Mouse (Mus musculus) liver, postnatal 0 days (tissue): Measurements from ENCODE around the gene Pmp22.

Experiments used
- CTCF ChIP-seq: sonication (generic); IDR thresholded peaks from 2 replicates; pipeline ENCODE4 v1.5.1; 2016; ENCODE audit warnings: antibody characterized with exemption, low read depth
- EP300 ChIP-seq: IDR thresholded peaks from 2 replicates; pipeline ENCODE4 v1.6.1; 2016; ENCODE audit warnings: antibody characterized with exemption, low read depth, mild to moderate bottlenecking

DNA sequence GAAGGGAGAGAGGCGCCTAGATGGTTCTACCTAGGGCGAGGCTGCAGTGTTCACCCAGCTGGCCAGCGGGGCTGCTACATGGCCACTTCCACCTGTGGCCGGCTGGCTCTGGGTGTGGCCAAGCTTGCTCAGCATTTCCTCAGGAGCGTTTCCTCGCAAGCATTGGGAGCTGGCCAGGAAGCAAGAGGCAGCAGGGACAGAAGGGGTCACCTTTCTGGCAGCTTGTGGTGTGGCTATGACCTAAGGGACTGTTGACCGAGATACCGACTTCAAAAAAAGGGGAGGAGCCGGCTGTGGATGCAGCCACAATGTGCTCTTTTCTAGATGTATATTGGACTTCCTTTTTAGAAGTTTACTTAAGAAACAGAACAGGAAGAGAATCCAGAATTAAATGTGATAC lies 593 bp downstream of the Pmp22 start:
- TF ChIP-seq CTCF (no peak), EP300 (no peak)
